Mouse (Mus musculus) heart, embryonic 11.5 days (tissue): Measurements from ENCODE around the gene Bach2. TPM values are rescaled to one million over a fixed set of nuclear protein-coding genes. Genes with fewer than 3 reads are reported as not detected.

Experiments
- ATAC-seq: fragments of 200-750 bp; cut with Nextera tagmentation; replicated peaks from 2 replicates; pipeline ENCODE4 v1.8.0; 2017; ENCODE audit warnings: moderate library complexity; ENCODE audit not compliant: insufficient number of reproducible peaks, low FRiP score, low TSS enrichment
- H3K27ac ChIP-seq: fragments of 300-500 bp; sonication (generic); 2 replicates; pipeline ENCODE4 v1.5.1; 2014; ENCODE audit warnings: mild to moderate bottlenecking, low read depth, low read length
- H3K27me3 ChIP-seq: fragments of 300-500 bp; sonication (generic); 2 replicates; pipeline ENCODE4 v1.6.1; 2014; ENCODE audit warnings: mild to moderate bottlenecking, low read length, mixed read lengths; ENCODE audit not compliant: control insufficient read depth, insufficient read depth
- H3K36me3 ChIP-seq: fragments of 300-500 bp; sonication (generic); 2 replicates; pipeline ENCODE4 v1.6.1; 2014; ENCODE audit warnings: mild to moderate bottlenecking, low read length, moderate library complexity, mixed read lengths; ENCODE audit not compliant: control insufficient read depth, insufficient read depth
- H3K4me1 ChIP-seq: fragments of 300-500 bp; sonication (generic); 2 replicates; pipeline ENCODE4 v1.6.1; 2014; ENCODE audit warnings: low read length; ENCODE audit not compliant: control insufficient read depth, insufficient read depth
- H3K4me2 ChIP-seq: fragments of 300-500 bp; sonication (generic); 2 replicates; pipeline ENCODE4 v1.6.1; 2014; ENCODE audit warnings: mild to moderate bottlenecking, moderate library complexity
- H3K4me3 ChIP-seq: fragments of 300-500 bp; sonication (generic); 2 replicates; pipeline ENCODE4 v1.5.1; 2014; ENCODE audit warnings: low read depth, low read length
- H3K9ac ChIP-seq: fragments of 300-500 bp; sonication (generic); 2 replicates; pipeline ENCODE4 v1.6.1; 2014; ENCODE audit warnings: mild to moderate bottlenecking, low read depth, low read length, moderate library complexity
- H3K9me3 ChIP-seq: fragments of 300-500 bp; sonication (generic); replicated peaks from 2 replicates; pipeline ENCODE4 v1.6.1; 2016; ENCODE audit warnings: low read length; ENCODE audit not compliant: control insufficient read depth
- WGBS: fragments of 180-500 bp; shearing (Covaris S2); extraction: QIAGEN DNeasy Blood & Tissue Kit; methylation state at CpG from one replicate; pipeline ENCODE4 v1.1.7; 2014; ENCODE audit not compliant: insufficient replicate concordance; 5-methylcytosine and 5-hydroxymethylcytosine counted together
- polyA plus RNA-seq: library from polyadenylated mRNA; unstranded; fragments of >200 nt; fragmentation: Nextera tagmentation; extraction: Ambion mirVana; gene quantifications from 2 replicates; pipeline ENCODE4 v1.2.1, GENCODE M21; 2014

Gene Bach2
- polyA plus RNA-seq, 1 experiment from 2014 or later, result 8.0 TPM

GRCm38 (mm10) chr4:32586596-32586995 is 348.0 kb downstream of the Bach2 start:
- H3K36me3 ChIP-seq, result no peaks in the 10 kb centered on the region
- H3K4me1 ChIP-seq, result no peaks in the 10 kb centered on the region
- no peak for ATAC-seq
- H3K9ac ChIP-seq, result no peak overlapping the region
- WGBS, result 8% methylated on average over 9 of the region's 9 CpGs
- H3K4me3 ChIP-seq, result no peak overlapping the region
- no peaks in the 10 kb centered on the region for H3K9me3 ChIP-seq
- no peak overlapping the region for H3K27ac ChIP-seq
- H3K27me3 ChIP-seq, result no peaks in the 10 kb centered on the region
- no peak overlapping the region for H3K4me2 ChIP-seq

DNA sequence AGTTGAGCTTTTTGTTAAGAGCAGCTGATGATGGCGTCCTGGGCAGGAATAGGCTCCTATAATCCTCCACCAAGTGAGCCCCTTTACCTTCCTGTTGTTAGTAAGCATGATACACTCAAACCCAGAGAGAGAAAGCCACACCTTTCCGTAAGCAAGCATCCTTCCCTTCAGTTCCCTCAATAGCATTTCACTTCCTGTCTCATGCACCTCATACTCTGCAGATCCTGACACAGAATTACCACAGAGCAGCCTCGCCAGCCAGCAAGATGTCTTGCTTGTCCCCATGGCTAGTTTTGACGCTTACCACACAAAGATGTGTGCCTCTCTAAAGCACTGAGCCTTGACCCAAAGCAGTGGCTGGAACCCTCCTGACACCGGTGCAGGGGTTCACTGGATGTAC is 348.9 kb downstream of the Bach2 start:
- Histone ChIP-seq H3K27ac (no peak overlapping the region), H3K4me2 (no peak overlapping the region), H3K4me3 (no peak overlapping the region), H3K9ac (no peak overlapping the region), H3K4me1 (no peaks in the 10 kb centered on the region), H3K27me3 (no peaks in the 10 kb centered on the region), H3K9me3 (no peaks in the 10 kb centered on the region), H3K36me3 (no peaks in the 10 kb centered on the region)
- WGBS, result 80% methylated on average over 5 of the region's 5 CpGs
- no peak for ATAC-seq

DNA sequence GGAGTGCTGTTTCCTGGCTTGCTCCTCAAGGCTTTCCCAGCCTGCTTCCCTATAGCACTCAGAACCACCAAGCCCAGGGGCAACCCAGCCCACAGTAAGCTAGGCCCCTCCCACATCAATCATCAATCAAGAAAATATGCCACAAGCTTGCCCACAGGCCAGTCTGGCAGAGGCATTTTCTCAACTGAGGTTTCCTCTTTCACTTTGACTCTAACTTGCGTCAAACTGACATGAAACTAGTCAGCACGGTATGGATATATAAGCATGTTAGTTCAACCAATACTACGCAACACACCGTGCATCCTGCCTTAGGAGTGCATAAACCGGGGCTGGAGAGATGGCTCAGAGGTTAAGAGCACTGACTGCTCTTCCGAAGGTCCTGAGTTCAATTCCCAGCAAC is 349.6 kb downstream of the Bach2 start:
- 82% methylated on average over 6 of the region's 6 CpGs for WGBS
- H3K4me1 ChIP-seq, result no peaks in the 10 kb centered on the region
- H3K36me3 ChIP-seq, result no peaks in the 10 kb centered on the region
- H3K27me3 ChIP-seq, result no peaks in the 10 kb centered on the region
- no peak overlapping the region for H3K27ac ChIP-seq
- no peak overlapping the region for H3K4me2 ChIP-seq
- no peak for ATAC-seq
- no peak overlapping the region for H3K9ac ChIP-seq
- H3K9me3 ChIP-seq, result no peaks in the 10 kb centered on the region
- no peak overlapping the region for H3K4me3 ChIP-seq

DNA sequence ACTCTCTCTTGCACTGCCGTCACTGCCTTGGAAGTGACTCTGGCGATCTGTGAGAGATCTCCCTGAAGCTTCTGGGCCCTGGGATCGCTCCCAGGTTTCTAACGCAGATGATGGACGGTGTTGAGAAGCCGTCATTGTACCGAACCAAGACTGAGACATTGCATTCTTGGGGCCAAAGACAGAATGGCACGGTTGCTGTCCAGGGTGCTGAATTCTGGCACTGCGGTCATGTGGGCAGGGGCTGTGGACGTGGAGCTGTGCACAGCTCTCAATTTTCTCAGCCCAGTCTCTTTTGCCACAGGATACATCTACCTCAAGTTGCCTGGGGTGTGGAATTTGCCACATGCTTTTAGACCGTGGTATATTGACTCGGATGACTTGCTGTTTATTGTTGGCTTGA is 362.5 kb downstream of the Bach2 start:
- no peak for ATAC-seq
- H3K9me3 ChIP-seq, result no peaks in the 10 kb centered on the region
- WGBS, result 21% methylated on average over 12 of the region's 12 CpGs

DNA sequence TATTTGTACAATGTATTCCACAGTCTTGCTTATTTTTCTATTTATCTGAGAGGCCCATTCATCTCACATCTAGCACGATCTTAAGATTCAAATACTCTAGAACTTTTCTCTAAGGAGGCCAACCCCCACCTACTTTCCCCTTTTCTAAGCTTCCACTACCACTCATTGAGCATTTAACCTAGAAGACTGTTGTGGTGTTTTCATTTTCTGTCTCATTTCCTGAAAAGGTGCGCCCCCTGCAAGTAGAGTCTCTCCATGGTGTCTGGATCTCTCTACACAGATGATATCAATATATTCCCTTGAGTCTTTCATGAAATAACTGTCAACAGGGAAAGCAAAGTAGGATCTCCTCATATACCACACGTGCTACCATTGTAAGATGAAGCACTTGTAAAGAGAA is 364.1 kb downstream of the Bach2 start, which contains the start of gene Gja10:
Gene Gja10, minus strand, starts transcription at position 101 of the 400 bp plus-strand sequence.
- WGBS, result 58% methylated on average over 3 of the region's 3 CpGs
- H3K27me3 ChIP-seq, result no peaks in the 10 kb centered on the region
- H3K4me3 ChIP-seq, result no peak within 1 kb of the TSS
- no peak within 1 kb of the TSS for H3K9ac ChIP-seq
- no peak within 1 kb of the TSS for H3K4me2 ChIP-seq
- H3K9me3 ChIP-seq, result no peaks in the 10 kb centered on the region
- no peak for ATAC-seq
- no peak within 1 kb of the TSS for H3K27ac ChIP-seq
- H3K36me3 ChIP-seq, result no peaks in the 10 kb centered on the region
- H3K4me1 ChIP-seq, result no peaks in the 10 kb centered on the region

More for the DNA sequence above, 362.5 kb downstream of the Bach2 start:
- no peak overlapping the region for H3K4me3 ChIP-seq
- H3K27ac ChIP-seq, result no peak overlapping the region
- H3K9ac ChIP-seq, result no peak overlapping the region
- no peaks in the 10 kb centered on the region for H3K36me3 ChIP-seq
- no peak overlapping the region for H3K4me2 ChIP-seq
- H3K27me3 ChIP-seq, result no peaks in the 10 kb centered on the region
- no peaks in the 10 kb centered on the region for H3K4me1 ChIP-seq

DNA sequence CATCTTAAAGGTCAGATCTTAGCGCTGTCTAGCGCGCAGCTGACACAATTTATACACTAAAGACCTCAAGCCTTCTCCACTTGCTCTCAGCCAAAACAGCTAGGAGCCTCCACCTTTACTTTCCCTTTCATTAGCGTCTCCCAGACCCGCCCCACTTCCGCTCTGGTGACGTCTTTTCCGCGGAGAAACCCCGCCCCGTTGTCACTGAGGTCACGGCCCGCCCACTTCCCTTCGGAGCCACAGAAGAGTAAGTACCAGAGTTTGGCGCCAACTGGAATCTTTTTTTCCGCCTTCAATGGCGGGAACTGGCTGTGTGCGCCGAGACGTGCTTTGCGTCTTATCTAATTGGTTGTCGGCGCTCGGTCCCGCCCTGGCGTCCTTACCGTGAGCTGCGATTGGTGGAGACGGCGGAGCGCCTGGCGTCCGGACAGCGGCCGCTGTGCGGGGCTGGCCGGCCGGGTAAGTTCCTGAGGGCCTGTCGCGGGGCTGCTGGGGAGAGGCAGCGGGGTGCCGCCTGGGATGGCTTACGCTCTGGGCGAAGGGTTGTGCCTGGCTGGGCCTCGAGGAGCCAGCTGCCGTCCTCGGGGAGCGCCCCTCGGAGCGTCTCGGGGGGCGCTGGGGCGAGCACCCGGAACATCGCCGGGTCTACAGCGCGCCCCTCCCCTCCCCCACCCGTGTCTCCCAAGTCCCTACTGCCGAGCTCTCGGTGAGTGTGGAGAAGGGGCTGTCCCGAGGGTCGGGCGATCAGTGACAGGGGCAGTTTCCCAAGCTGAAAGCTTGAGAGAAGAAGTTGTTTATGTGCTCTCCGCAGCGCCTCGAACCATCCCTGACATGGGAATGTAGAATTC is 376.7 kb downstream of the Bach2 start, which contains the start of gene Casp8ap2:
Gene Casp8ap2, plus strand, starts transcription at position 418 of the 848 bp plus-strand sequence.
- Histone ChIP-seq H3K36me3 (no peaks in the 10 kb centered on the region), H3K9me3 (no peaks in the 10 kb centered on the region), H3K4me3 (peak within 1 kb of the TSS; percentile 83), H3K4me1 (peaks cover 8% of the 10 kb centered on the region; the same call in 1 of the 2 replicates), H3K4me2 (peak within 1 kb of the TSS; percentile 74), H3K9ac (peak within 1 kb of the TSS; percentile 87), H3K27me3 (no peaks in the 10 kb centered on the region), H3K27ac (peak within 1 kb of the TSS; percentile 88)
- peak; percentile 100 for ATAC-seq
- WGBS, result under 1% methylated on average over 67 of the region's 67 CpGs

- no peak for ATAC-seq
- Histone ChIP-seq H3K27ac (no peak overlapping the region), H3K9ac (no peak overlapping the region), H3K36me3 (no peaks in the 10 kb centered on the region), H3K27me3 (no peaks in the 10 kb centered on the region), H3K4me1 (peaks cover 9% of the 10 kb centered on the region; the same call in 1 of the 2 replicates), H3K4me3 (no peak overlapping the region), H3K4me2 (no peak overlapping the region), H3K9me3 (no peaks in the 10 kb centered on the region)
These were observed 383.0 kb downstream of the Bach2 start for GRCm38 (mm10) chr4:32621637-32622036.
